ENCODE assay signal across 8 mouse cellular contexts in genomic region chr2:10374207-10375023, GRCm38 (mm10). TPM values are rescaled to one million over a fixed set of nuclear protein-coding genes. Genes with fewer than 3 reads are reported as not detected.
DNase-seq lines count a peak whose midpoint lies in the region; ATAC-seq and TF ChIP-seq lines count a peak whose summit lies in the region.

No protein-coding gene starts in this region.

- DNase-seq in kidney, adult 2 months = peak; percentile 5
- no peak for DNase-seq in kidney, adult 8-10 months
- peak; percentile 55 for DNase-seq in NIH3T3 (ENCODE audit: low read depth)
- no peak for DNase-seq in liver, embryonic 14.5 days (ENCODE audit: low read depth in 3 of 3, low spot score in 3 of 3)

- peak; percentile 66; the same call in 1 of the 2 replicates for ATAC-seq in embryonic facial prominence, embryonic 15.5 days (ENCODE audit: insufficient number of reproducible peaks, low FRiP score, low TSS enrichment, low read depth)
- ATAC-seq in hindbrain, embryonic 16.5 days = peak; percentile 86
- no peak for ATAC-seq in liver, embryonic 14.5 days (ENCODE audit: insufficient read depth)
- ATAC-seq in neural tube, embryonic 15.5 days (ENCODE audit: low FRiP score) = peak; percentile 80
- ATAC-seq in inflammation-experienced regulatory T-cells, adult 6 months = no peak

- H3K4me1 ChIP-seq in kidney, adult 2 months (ENCODE audit: control insufficient read depth, insufficient read depth, low read length) = no peaks in the 10 kb centered on the region
- peaks cover 33% of the 10 kb centered on the region for H3K4me1 ChIP-seq in embryonic facial prominence, embryonic 15.5 days
- H3K4me1 ChIP-seq in hindbrain, embryonic 16.5 days (ENCODE audit: control insufficient read depth, insufficient read depth, low read depth, low read length) = peaks cover 21% of the 10 kb centered on the region
- peaks cover 0 to 7% of the 10 kb centered on the region in 2 experiments; a peak in 2 of 4 replicates for H3K4me1 ChIP-seq in liver, embryonic 14.5 days (replicated peaks; ENCODE audit: control insufficient read depth in 2 of 2, insufficient read depth in 2 of 2, low read length in 1 of 2)
- peaks cover 30% of the 10 kb centered on the region for H3K4me1 ChIP-seq in neural tube, embryonic 15.5 days

- H3K4me2 ChIP-seq in embryonic facial prominence, embryonic 15.5 days (replicated peaks) = peak overlapping the region; percentile 92
- peak overlapping the region; percentile 93 for H3K4me2 ChIP-seq in hindbrain, embryonic 16.5 days (ENCODE audit: low read length)
- H3K4me2 ChIP-seq in liver, embryonic 14.5 days (ENCODE audit: low read depth) = peak overlapping the region; percentile 72
- peak overlapping the region; percentile 96 for H3K4me2 ChIP-seq in neural tube, embryonic 15.5 days

- H3K27me3 ChIP-seq in kidney, adult 2 months (replicated peaks; ENCODE audit: control insufficient read depth, insufficient read depth, low read length) = peaks cover 7% of the 10 kb centered on the region
- peaks cover 60% of the 10 kb centered on the region for H3K27me3 ChIP-seq in embryonic facial prominence, embryonic 15.5 days
- H3K27me3 ChIP-seq in hindbrain, embryonic 16.5 days (replicated peaks; ENCODE audit: control insufficient read depth, insufficient read depth, low read length) = peaks cover 24% of the 10 kb centered on the region
- H3K27me3 ChIP-seq in liver, embryonic 14.5 days (ENCODE audit: control insufficient read depth, insufficient read depth, low read length) = peaks cover 69% of the 10 kb centered on the region
- H3K27me3 ChIP-seq in neural tube, embryonic 15.5 days (replicated peaks) = peaks cover 37% of the 10 kb centered on the region

- H3K9me3 ChIP-seq in embryonic facial prominence, embryonic 15.5 days (replicated peaks) = no peaks in the 10 kb centered on the region
- no peaks in the 10 kb centered on the region for H3K9me3 ChIP-seq in hindbrain, embryonic 16.5 days (ENCODE audit: control insufficient read depth, low read length)
- H3K9me3 ChIP-seq in liver, embryonic 14.5 days (ENCODE audit: control insufficient read depth, low read length) = no peaks in the 10 kb centered on the region
- H3K9me3 ChIP-seq in neural tube, embryonic 15.5 days (replicated peaks) = no peaks in the 10 kb centered on the region

- H3K27ac ChIP-seq in kidney, adult 2 months (ENCODE audit: insufficient read depth, low read depth, low read length) = no peak overlapping the region
- H3K27ac ChIP-seq in embryonic facial prominence, embryonic 15.5 days (replicated peaks) = no peak overlapping the region
- H3K27ac ChIP-seq in hindbrain, embryonic 16.5 days (ENCODE audit: low read depth, low read length) = no peak overlapping the region
- H3K27ac ChIP-seq in liver, embryonic 14.5 days = no peak overlapping the region
- peak overlapping the region; percentile 41; the same call in 1 of the 2 replicates for H3K27ac ChIP-seq in neural tube, embryonic 15.5 days (replicated peaks)

- no peak for TF ChIP-seq EP300 in liver, embryonic 14.5 days (IDR thresholded peaks at IDR 0.05; ENCODE audit: low read depth)

- H3K4me3 ChIP-seq in kidney, adult 2 months (ENCODE audit: insufficient read depth, low read depth, low read length) = peak overlapping the region; percentile 31
- peak overlapping the region; percentile 65 for H3K4me3 ChIP-seq in embryonic facial prominence, embryonic 15.5 days (replicated peaks)
- peak overlapping the region; percentile 50 for H3K4me3 ChIP-seq in hindbrain, embryonic 16.5 days (ENCODE audit: low read length)
- H3K4me3 ChIP-seq in liver, embryonic 14.5 days (ENCODE audit: insufficient read depth in 1 of 2, low read depth in 2 of 2, low read length in 2 of 2) = peak overlapping the region; percentile 48 to 52
- peak overlapping the region; percentile 71 for H3K4me3 ChIP-seq in neural tube, embryonic 15.5 days (replicated peaks)

- WGBS in kidney, adult 2 months = under 1% methylated on average over 34 of the region's 34 CpGs
- WGBS in embryonic facial prominence, embryonic 15.5 days = under 1% methylated on average over 34 of the region's 34 CpGs
- WGBS in hindbrain, embryonic 16.5 days = under 1% methylated on average over 34 of the region's 34 CpGs
- WGBS in liver, embryonic 14.5 days (ENCODE audit: insufficient replicate concordance) = under 1% methylated on average over 34 of the region's 34 CpGs
- under 1% methylated on average over 34 of the region's 34 CpGs for WGBS in neural tube, embryonic 15.5 days

- no peak for TF ChIP-seq POLR2A in kidney, adult 2 months (IDR thresholded peaks at IDR 0.05; ENCODE audit: low read depth, low read length)

- peak overlapping the region; percentile 31 for H3K9ac ChIP-seq in embryonic facial prominence, embryonic 15.5 days
- peak overlapping the region; percentile 71 for H3K9ac ChIP-seq in hindbrain, embryonic 16.5 days (ENCODE audit: low read depth, low read length)
- no peak overlapping the region for H3K9ac ChIP-seq in liver, embryonic 14.5 days (replicated peaks)
- H3K9ac ChIP-seq in neural tube, embryonic 15.5 days (replicated peaks) = peak overlapping the region; percentile 68

- TF ChIP-seq CTCF in kidney, adult 2 months (conservative IDR thresholded peaks at IDR 0.05; ENCODE audit: insufficient read depth, insufficient read length, low read depth, low read length) = no peak
- peak; percentile 41; the same call in 1 of the 2 replicates for TF ChIP-seq CTCF in liver, embryonic 14.5 days (IDR thresholded peaks at IDR 0.05; ENCODE audit: low read depth)

- H3K36me3 ChIP-seq in kidney, adult 2 months (ENCODE audit: control insufficient read depth, insufficient read depth, low read length) = no peaks in the 10 kb centered on the region
- no peaks in the 10 kb centered on the region for H3K36me3 ChIP-seq in embryonic facial prominence, embryonic 15.5 days
- no peaks in the 10 kb centered on the region for H3K36me3 ChIP-seq in hindbrain, embryonic 16.5 days (ENCODE audit: control insufficient read depth, insufficient read depth, low read length)
- H3K36me3 ChIP-seq in liver, embryonic 14.5 days (replicated peaks; ENCODE audit: control insufficient read depth, insufficient read depth, low read depth) = no peaks in the 10 kb centered on the region
- H3K36me3 ChIP-seq in neural tube, embryonic 15.5 days = no peaks in the 10 kb centered on the region

RNA-seq across cellular contexts. Expression of gene Sfmbt2, which starts 4.1 kb away (rescaled TPM):
- polyA plus RNA-seq in kidney, adult 2 months (2012; rRNA removed) = 0.07 and 0.16 TPM in 2 replicates
- polyA plus RNA-seq in embryonic facial prominence, embryonic 15.5 days (2015; fragmentation: Nextera tagmentation; extraction: Ambion mirVana) = 3.1 and 3.7 TPM in 2 replicates
- polyA plus RNA-seq in hindbrain, embryonic 16.5 days (2015; fragmentation: Nextera tagmentation; extraction: Ambion mirVana) = 6.3 and 6.6 TPM in 2 replicates
- 0.10 and 0.17 TPM in 2 replicates for polyA plus RNA-seq in liver, embryonic 14.5 days (2012; rRNA removed)
- polyA plus RNA-seq in liver, embryonic 14.5 days (2014; fragmentation: Nextera tagmentation; extraction: Ambion mirVana) = 0.37 and 0.43 TPM in 2 replicates
- polyA plus RNA-seq in neural tube, embryonic 15.5 days (2015; fragmentation: Nextera tagmentation; extraction: Ambion mirVana) = 6.5 and 7.1 TPM in 2 replicates
- polyA plus RNA-seq in inflammation-experienced regulatory T-cells, adult 6 months (2017; shearing (Covaris generic)) = 1 to 10 TPM; 1.2 to 2.9 (median 2.7) TPM

Comparison
In these comparisons a context has a peak if more than half of its experiments do, and no peak if none do; other contexts are left out.
1. DNase-seq: peak in kidney, adult 2 months (single experiment) and NIH3T3 (single experiment); none in kidney, adult 8-10 months (0 of 2) and liver, embryonic 14.5 days (0 of 3).
2. ATAC-seq: peak in embryonic facial prominence, embryonic 15.5 days (single experiment), hindbrain, embryonic 16.5 days (single experiment) and neural tube, embryonic 15.5 days (single experiment); none in liver, embryonic 14.5 days (single experiment) and inflammation-experienced regulatory T-cells, adult 6 months (single experiment).
3. Peak in every context shown above with its lines, with median percentiles within 50 percentile points of each other: H3K4me3 ChIP-seq and H3K4me2 ChIP-seq.